ENCODE assay signal across 8 mouse cellular contexts in the genomic region with DNA sequence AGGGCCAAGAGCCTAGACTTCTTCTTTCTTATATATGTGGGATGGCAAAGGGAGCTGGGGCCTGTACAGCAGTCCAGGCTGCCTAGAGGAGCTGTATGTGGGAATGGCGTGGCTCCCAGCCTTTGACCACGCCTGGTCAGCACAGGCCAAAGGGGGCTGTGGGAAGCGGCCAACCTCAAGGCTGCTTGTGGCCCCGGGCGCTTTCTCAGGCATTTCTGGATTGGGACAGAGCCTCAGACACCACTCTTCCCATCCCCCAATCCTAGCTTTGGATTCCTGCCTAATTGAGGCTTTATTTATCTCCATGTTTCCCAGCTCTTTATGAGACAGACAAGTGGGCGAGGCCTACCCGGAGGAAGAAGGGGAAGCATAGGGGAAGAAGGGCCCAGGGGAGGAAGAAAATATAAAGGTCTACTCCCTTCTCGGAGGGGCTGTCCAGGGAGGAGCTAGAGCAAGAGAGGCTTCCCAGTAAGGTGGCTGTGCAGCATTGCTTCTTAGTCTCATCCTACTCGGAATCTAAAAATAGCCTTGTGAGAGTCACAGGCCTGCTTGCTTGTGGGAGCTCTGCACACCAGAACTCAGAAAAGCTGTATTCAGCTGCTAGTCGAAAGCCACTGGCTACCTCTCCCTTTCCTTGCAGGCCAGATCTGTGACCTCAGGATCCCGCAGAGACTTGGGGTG. TPM values are rescaled to one million over a fixed set of nuclear protein-coding genes. Genes with fewer than 3 reads are reported as not detected.
DNase-seq lines count a peak whose midpoint lies in the region; ATAC-seq and TF ChIP-seq lines count a peak whose summit lies in the region.

No protein-coding gene starts in this region.

- no peak for TF ChIP-seq CTCF in lung, embryonic 14.5 days (IDR thresholded peaks at IDR 0.05; ENCODE audit: low read depth)

- H3K27me3 ChIP-seq in hindbrain, embryonic 11.5 days (ENCODE audit: control insufficient read depth, insufficient read depth, low read length): no peaks in the 10 kb centered on the region
- no peaks in the 10 kb centered on the region for H3K27me3 ChIP-seq in lung, embryonic 14.5 days (ENCODE audit: insufficient read depth, low read length)

- no peaks in the 10 kb centered on the region for H3K9me3 ChIP-seq in ES-E14 (ENCODE audit: control insufficient read depth, insufficient read depth, low read depth, low read length)
- H3K9me3 ChIP-seq in hindbrain, embryonic 11.5 days (ENCODE audit: control insufficient read depth, low read length): no peaks in the 10 kb centered on the region
- H3K9me3 ChIP-seq in lung, embryonic 14.5 days (ENCODE audit: low read depth, low read length): no peaks in the 10 kb centered on the region

- peaks cover 3% of the 10 kb centered on the region in 2 experiments; a peak in 1 of 4 replicates for H3K4me1 ChIP-seq in ES-E14 (ENCODE audit: control insufficient read depth in 2 of 2, insufficient read depth in 2 of 2, low read length in 2 of 2, poor library complexity in 1 of 2)
- H3K4me1 ChIP-seq in hindbrain, embryonic 11.5 days (replicated peaks; ENCODE audit: control insufficient read depth, insufficient read depth, low read length): peaks cover 3% of the 10 kb centered on the region; the same call in 1 of the 2 replicates
- H3K4me1 ChIP-seq in lung, embryonic 14.5 days (ENCODE audit: insufficient read depth): peaks cover 34% of the 10 kb centered on the region

- no peak overlapping the region for H3K4me2 ChIP-seq in hindbrain, embryonic 11.5 days (replicated peaks; ENCODE audit: low read depth, low read length)
- peak overlapping the region; percentile 43 for H3K4me2 ChIP-seq in lung, embryonic 14.5 days

- peak overlapping the region; percentile 3; the same call in 1 of the 2 replicates for H3K27ac ChIP-seq in ES-E14 (ENCODE audit: insufficient read depth, low read depth, low read length, poor library complexity, severe bottlenecking)
- H3K27ac ChIP-seq in hindbrain, embryonic 11.5 days (ENCODE audit: low read depth, low read length): peak overlapping the region; percentile 76
- peak overlapping the region; percentile 96 for H3K27ac ChIP-seq in lung, embryonic 14.5 days (ENCODE audit: low read depth)

- no peak overlapping the region for H3K9ac ChIP-seq in ES-E14 (ENCODE audit: insufficient read depth, low read depth, low read length, poor library complexity, severe bottlenecking)
- H3K9ac ChIP-seq in hindbrain, embryonic 11.5 days (ENCODE audit: low read depth, low read length): 0 out of 2 replicates have a peak overlapping the region, but pooled peaks have one; percentile 7
- peak overlapping the region; percentile 32 for H3K9ac ChIP-seq in lung, embryonic 14.5 days

- DNase-seq in ES-E14 (ENCODE audit: low read depth, low spot score): peak; percentile 30
- peak; percentile 64 for DNase-seq in cerebellum, adult 8-10 months
- DNase-seq in frontal cortex, postnatal 10 days (ENCODE audit: low spot score in 2 of 2): peak; percentile 62 to 70
- peak; percentile 46 for DNase-seq in hindbrain, embryonic 11.5 days (ENCODE audit: low spot score)
- peak; percentile 78 for DNase-seq in layer of hippocampus, adult 9-11 months
- DNase-seq in lung, embryonic 14.5 days: peak; percentile 95
- peak; percentile 50 for DNase-seq in retina, embryonic 14.5 days (ENCODE audit: low spot score)
- no peak for DNase-seq in thymus, adult 18-20 months

- WGBS in hindbrain, embryonic 11.5 days: 43% methylated on average over 11 of the region's 11 CpGs
- 22% methylated on average over 11 of the region's 11 CpGs for WGBS in lung, embryonic 14.5 days

- H3K4me3 ChIP-seq in ES-E14 (ENCODE audit: insufficient read depth in 1 of 2, low read depth in 1 of 2, low read length in 2 of 2, poor library complexity in 1 of 2, severe bottlenecking in 1 of 2): no peak overlapping the region
- H3K4me3 ChIP-seq in hindbrain, embryonic 11.5 days (ENCODE audit: low read depth, low read length): no peak overlapping the region
- H3K4me3 ChIP-seq in lung, embryonic 14.5 days (ENCODE audit: low read depth, low read length): no peak overlapping the region

- in situ Hi-C loops in ES-E14 (cut with MboI; ENCODE audit: low sequenced_read_pairs in 2 of 2, unreplicated experiment in 2 of 2): no loop called here

- no peaks in the 10 kb centered on the region for H3K36me3 ChIP-seq in ES-E14 (ENCODE audit: control insufficient read depth, insufficient read depth, low read length, poor library complexity, severe bottlenecking)
- H3K36me3 ChIP-seq in hindbrain, embryonic 11.5 days (ENCODE audit: control insufficient read depth, insufficient read depth, low read length): no peaks in the 10 kb centered on the region
- H3K36me3 ChIP-seq in lung, embryonic 14.5 days (ENCODE audit: insufficient read depth): peaks cover 12% of the 10 kb centered on the region; the same call in 1 of the 2 replicates

- no peak for ATAC-seq in hindbrain, embryonic 11.5 days (ENCODE audit: low FRiP score)
- ATAC-seq in lung, embryonic 14.5 days (ENCODE audit: insufficient read depth): peak; percentile 91

TF ChIP-seq in ES-E14, 5 proteins besides CTCF, POLR2A, EP300 and RAD21:
- TF ChIP-seq ZNF384 (IDR thresholded peaks at IDR 0.05; ENCODE audit: low read depth, low read length) (no peak), HCFC1 (IDR thresholded peaks at IDR 0.05; ENCODE audit: borderline replicate concordance, insufficient read depth, low read length) (no peak), MAFK (IDR thresholded peaks at IDR 0.05; ENCODE audit: insufficient read depth, low read depth, low read length) (no peak), CHD2 (IDR thresholded peaks at IDR 0.05; ENCODE audit: low read depth, low read length) (no peak), ZC3H11A (IDR thresholded peaks at IDR 0.05; ENCODE audit: borderline replicate concordance, low read depth, low read length) (no peak)

RNA-seq across cellular contexts. Expression of a gene that starts 47.0 kb away (rescaled TPM):
- total RNA-seq in ES-E14 (2012; rRNA removed): 112 and 138 TPM in 2 replicates
- polyA plus RNA-seq in hindbrain, embryonic 11.5 days (2014; fragmentation: Nextera tagmentation; extraction: Ambion mirVana): 49.7 and 62.9 TPM in 2 replicates
- polyA plus RNA-seq in lung, embryonic 14.5 days (2014; fragmentation: Nextera tagmentation; extraction: Ambion mirVana): 128 and 145 TPM in 2 replicates

Comparison
In these comparisons a context has a peak if more than half of its experiments do, and no peak if none do; other contexts are left out.
1. DNase-seq: peak in ES-E14 (single experiment), cerebellum, adult 8-10 months (single experiment), frontal cortex, postnatal 10 days (2 of 2), hindbrain, embryonic 11.5 days (single experiment), layer of hippocampus, adult 9-11 months (single experiment), lung, embryonic 14.5 days (single experiment) and retina, embryonic 14.5 days (single experiment); none in thymus, adult 18-20 months (0 of 2).
2. H3K27ac ChIP-seq: peak in every context shown above with its lines; median percentile 96 in lung, embryonic 14.5 days; 76 in hindbrain, embryonic 11.5 days; 3 in ES-E14.